Mouse (Mus musculus) liver, postnatal 0 days (tissue): ENCODE measurements around the gene Ablim1. TPM values are rescaled to one million over a fixed set of nuclear protein-coding genes. Genes with fewer than 3 reads are reported as not detected.

Experiments used
- ATAC-seq: fragments of 200-750 bp; cut with Nextera tagmentation; 2 replicates; pipeline ENCODE4 v1.8.0; 2017; ENCODE audit warnings: mild to moderate bottlenecking, moderate library complexity
- DNase-seq: peaks from one replicate; pipeline ENCODE4 v3.0.0-alpha.2; 2016
- H3K27ac ChIP-seq: fragments of 300-500 bp; sonication (generic); 2 replicates; pipeline ENCODE4 v1.5.1; 2014; ENCODE audit warnings: antibody characterized with exemption, moderate library complexity, mild to moderate bottlenecking, low read depth
- H3K27me3 ChIP-seq: fragments of 300-500 bp; sonication (generic); 2 replicates; pipeline ENCODE4 v1.6.1; 2014; ENCODE audit warnings: low read length, control low read depth, mixed read lengths; ENCODE audit not compliant: insufficient read depth
- H3K36me3 ChIP-seq: fragments of 300-500 bp; sonication (generic); replicated peaks from 2 replicates; pipeline ENCODE4 v1.6.1; 2014; ENCODE audit warnings: mild to moderate bottlenecking, control low read depth, low read length, moderate library complexity, mixed read lengths; ENCODE audit not compliant: insufficient read depth
- H3K4me1 ChIP-seq: fragments of 300-500 bp; sonication (generic); 2 replicates; pipeline ENCODE4 v1.6.1; 2014; ENCODE audit warnings: antibody characterized with exemption, mild to moderate bottlenecking, control low read depth; ENCODE audit not compliant: insufficient read depth
- H3K4me2 ChIP-seq: fragments of 300-500 bp; sonication (generic); 2 replicates; pipeline ENCODE4 v1.6.1; 2014; ENCODE audit warnings: low read depth, mild to moderate bottlenecking, low read length, moderate library complexity, mixed read lengths
- H3K4me3 ChIP-seq: fragments of 300-500 bp; sonication (generic); 2 replicates; pipeline ENCODE4 v1.5.1; 2014; ENCODE audit warnings: low read depth, low read length
- H3K9ac ChIP-seq: fragments of 300-500 bp; sonication (generic); replicated peaks from 2 replicates; pipeline ENCODE4 v1.6.1; 2014; ENCODE audit warnings: mild to moderate bottlenecking, moderate library complexity
- H3K9me3 ChIP-seq: fragments of 300-500 bp; sonication (generic); 2 replicates; pipeline ENCODE4 v1.6.1; 2016; ENCODE audit warnings: mild to moderate bottlenecking, control low read depth, low read length, mixed read lengths
- CTCF ChIP-seq: sonication (generic); IDR thresholded peaks from 2 replicates; pipeline ENCODE4 v1.5.1; 2016; ENCODE audit warnings: antibody characterized with exemption, low read depth
- EP300 ChIP-seq: IDR thresholded peaks from 2 replicates; pipeline ENCODE4 v1.6.1; 2016; ENCODE audit warnings: antibody characterized with exemption, low read depth, mild to moderate bottlenecking
- WGBS: fragments of 180-500 bp; shearing (Covaris S2); extraction: QIAGEN DNeasy Blood & Tissue Kit; methylation state at CpG from one replicate; pipeline ENCODE4 v1.1.7; 2014; ENCODE audit not compliant: insufficient replicate concordance; 5-methylcytosine and 5-hydroxymethylcytosine counted together
- polyA plus RNA-seq: library from polyadenylated mRNA; unstranded; fragments of >200 nt; fragmentation: Nextera tagmentation; extraction: Ambion mirVana; gene quantifications from 2 replicates; pipeline ENCODE4 v1.2.1, GENCODE M21; 2015

The Ablim1 gene
- polyA plus RNA-seq, 1 experiment from 2014 or later = 12.0 TPM

- H3K27ac ChIP-seq = peak within 1 kb of the TSS; percentile 99
- ATAC-seq (peak; percentile 88), DNase-seq (peak; percentile 99)
- H3K4me3 ChIP-seq = peak within 1 kb of the TSS; percentile 97
- H3K4me1 ChIP-seq = peaks cover 66% of the 10 kb centered on the region
- no peaks in the 10 kb centered on the region; the same call in 1 of the 2 replicates for H3K36me3 ChIP-seq
- H3K9me3 ChIP-seq = no peaks in the 10 kb centered on the region
- 4% methylated on average over 60 of the region's 70 CpGs for WGBS
- H3K9ac ChIP-seq = peak within 1 kb of the TSS; percentile 100
- peak within 1 kb of the TSS; percentile 83 for H3K4me2 ChIP-seq
- TF ChIP-seq EP300 = no peak
- TF ChIP-seq CTCF = peak; percentile 77
- no peaks in the 10 kb centered on the region for H3K27me3 ChIP-seq
Measured at GRCm38 (mm10) chr19:57360341-57361130, 45.8 kb upstream of the Ablim1 start, which contains the start of gene Fam160b1. Gene Fam160b1 (plus strand): TSS chr19:57360680.

- DNase-seq (no peak), ATAC-seq (no peak)
- peak overlapping the region; percentile 99 for H3K27ac ChIP-seq
- H3K9ac ChIP-seq = peak overlapping the region; percentile 72
- peak overlapping the region; percentile 97 for H3K4me3 ChIP-seq
- peak overlapping the region; percentile 83 for H3K4me2 ChIP-seq
- H3K4me1 ChIP-seq = peaks cover 67% of the 10 kb centered on the region
- peak; percentile 32 for TF ChIP-seq CTCF
- TF ChIP-seq EP300 = no peak
- no peaks in the 10 kb centered on the region for H3K27me3 ChIP-seq
- WGBS = 9% methylated on average over 10 of the region's 10 CpGs
- no peaks in the 10 kb centered on the region for H3K9me3 ChIP-seq
- H3K36me3 ChIP-seq = no peaks in the 10 kb centered on the region; the same call in 1 of the 2 replicates
Measured at GRCm38 (mm10) chr19:57359701-57360326, 45.1 kb upstream of the Ablim1 start.

- Histone ChIP-seq H3K4me3 (peak overlapping the region; percentile 97), H3K4me1 (peaks cover 61% of the 10 kb centered on the region), H3K9ac (peak overlapping the region; percentile 72), H3K27me3 (no peaks in the 10 kb centered on the region), H3K27ac (peak overlapping the region; percentile 99), H3K4me2 (peak overlapping the region; percentile 83), H3K36me3 (no peaks in the 10 kb centered on the region; the same call in 1 of the 2 replicates), H3K9me3 (no peaks in the 10 kb centered on the region)
- ATAC-seq = no peak
- 62% methylated on average over 20 of the region's 20 CpGs for WGBS
- no peak for DNase-seq
- no peak for TF ChIP-seq CTCF
- TF ChIP-seq EP300 = no peak
Measured at GRCm38 (mm10) chr19:57358836-57359598, 44.3 kb upstream of the Ablim1 start.

- peaks cover 57% of the 10 kb centered on the region for H3K4me1 ChIP-seq
- H3K36me3 ChIP-seq = no peaks in the 10 kb centered on the region; the same call in 1 of the 2 replicates
- H3K9me3 ChIP-seq = no peaks in the 10 kb centered on the region
- ATAC-seq = no peak
- peak overlapping the region; percentile 72 for H3K9ac ChIP-seq
- H3K27me3 ChIP-seq = no peaks in the 10 kb centered on the region
- H3K4me2 ChIP-seq = peak overlapping the region; percentile 83
- peak; percentile 89 for DNase-seq
- peak overlapping the region; percentile 99 for H3K27ac ChIP-seq
- TF ChIP-seq CTCF = peak; percentile 92
- TF ChIP-seq EP300 = no peak
- 20% methylated on average over 12 of the region's 12 CpGs for WGBS
- peak overlapping the region; percentile 97 for H3K4me3 ChIP-seq
Measured at GRCm38 (mm10) chr19:57358322-57358721, 43.6 kb upstream of the Ablim1 start.

GRCm38 (mm10) chr19:57357811-57358210 is 43.1 kb upstream of the Ablim1 start:
- ATAC-seq = no peak
- 74% methylated on average over 5 of the region's 5 CpGs for WGBS
- Histone ChIP-seq H3K27me3 (no peaks in the 10 kb centered on the region), H3K9ac (peak overlapping the region; percentile 72), H3K27ac (peak overlapping the region; percentile 99), H3K36me3 (no peaks in the 10 kb centered on the region; the same call in 1 of the 2 replicates), H3K4me2 (peak overlapping the region; percentile 83), H3K4me1 (peaks cover 52% of the 10 kb centered on the region), H3K4me3 (peak overlapping the region; percentile 97), H3K9me3 (no peaks in the 10 kb centered on the region)
- TF ChIP-seq EP300 = no peak
- TF ChIP-seq CTCF = no peak
- DNase-seq = peak; percentile 16

GRCm38 (mm10) chr19:57357244-57357643 is 42.5 kb upstream of the Ablim1 start:
- Histone ChIP-seq H3K27me3 (no peaks in the 10 kb centered on the region), H3K9me3 (no peaks in the 10 kb centered on the region), H3K9ac (no peak overlapping the region), H3K4me1 (peaks cover 47% of the 10 kb centered on the region), H3K4me3 (no peak overlapping the region), H3K36me3 (no peaks in the 10 kb centered on the region; the same call in 1 of the 2 replicates), H3K4me2 (peak overlapping the region; percentile 83; the same call in 1 of the 2 replicates), H3K27ac (0 out of 2 replicates have a peak overlapping the region, but pooled peaks have one; percentile 24)
- TF ChIP-seq CTCF (no peak), EP300 (no peak)
- 76% methylated on average over 6 of the region's 6 CpGs for WGBS
- DNase-seq (peak; percentile 16), ATAC-seq (no peak)
